Mouse (Mus musculus) cortical plate, adult 2 months (tissue): ENCODE measurements around the gene Ip6k3.

ENCODE experiments used
- CTCF ChIP-seq: fragments of 200-500 bp; IDR thresholded peaks from 2 replicates; pipeline ENCODE4 v1.5.1; 2011; ENCODE audit warnings: mild to moderate bottlenecking, control low read depth, low read length; ENCODE audit not compliant: insufficient read depth; ENCODE audit errors: extremely low read depth
- POLR2A ChIP-seq: fragments of 200-500 bp; IDR thresholded peaks from 2 replicates; pipeline ENCODE4 v1.6.1; 2011; ENCODE audit warnings: mild to moderate bottlenecking, low read length, control low read depth; ENCODE audit not compliant: insufficient read depth; ENCODE audit errors: extremely low read depth

DNA sequence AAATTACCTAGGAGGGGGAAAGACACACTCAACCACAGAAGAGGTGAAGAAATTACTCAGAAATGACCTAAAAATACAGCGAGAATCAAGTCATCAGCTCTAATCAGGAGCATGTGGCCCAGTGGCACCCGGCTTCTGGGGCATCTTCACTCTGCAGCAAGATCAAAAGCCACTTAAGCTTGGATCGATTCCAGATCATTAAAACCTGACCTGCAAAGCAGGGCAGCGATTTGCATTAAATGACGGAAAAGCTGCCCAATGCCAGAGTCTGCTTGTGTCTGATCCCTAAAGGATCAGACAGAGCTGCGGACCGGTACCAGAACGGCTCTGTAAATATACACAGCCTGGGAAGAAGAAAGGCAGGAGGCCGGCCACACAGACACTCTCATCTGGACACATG, 28.6 kb upstream of the Ip6k3 start:
- TF ChIP-seq POLR2A: no peak
- no peak for TF ChIP-seq CTCF
